ENCODE assay signal across 10 mouse cellular contexts in the genomic region with DNA sequence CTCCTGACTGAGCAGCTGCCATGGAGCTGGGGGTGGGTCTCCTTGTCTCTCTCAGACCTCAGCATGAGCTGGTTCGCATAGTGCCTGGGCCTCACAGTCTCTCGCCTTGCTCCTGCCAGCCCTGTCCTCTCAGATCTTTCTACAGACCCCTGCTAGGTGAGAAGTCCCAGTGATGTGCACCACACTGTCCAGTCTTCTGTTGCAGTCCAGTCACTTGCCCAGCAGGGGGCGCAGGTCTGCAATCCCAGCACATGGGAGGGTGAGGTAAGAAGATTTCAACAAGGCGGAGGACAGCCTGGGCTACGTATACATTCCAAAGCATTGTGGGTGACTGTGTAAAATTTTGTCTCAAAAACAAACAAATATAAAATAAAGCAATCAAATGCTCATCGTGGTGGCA. TPM values are rescaled to one million over a fixed set of nuclear protein-coding genes. Genes with fewer than 3 reads are reported as not detected.
A peak's percentile ranks its signal among the peaks of the same experiment; 100 is the strongest.
DNase-seq lines count a peak whose midpoint lies in the region; ATAC-seq and TF ChIP-seq lines count a peak whose summit lies in the region.
"Had no signal": no experiment of that assay in that cellular context is flagged by ENCODE, and none has a peak within 500 bp of the region (broad histone marks: within the 10 kb centered on the region; RNA-seq: fewer than 3 reads in every experiment).

No protein-coding gene starts in this region.

- 46% methylated on average over 6 of the region's 6 CpGs for WGBS in heart, embryonic 10.5 days
- WGBS in limb, embryonic 11.5 days: 53% methylated on average over 5 of the region's 6 CpGs

- H3K36me3 ChIP-seq in heart, embryonic 10.5 days: no peaks in the 10 kb centered on the region
- H3K36me3 ChIP-seq in C2C12 (ENCODE audit: control insufficient read depth, insufficient read depth): no peaks in the 10 kb centered on the region
- H3K36me3 ChIP-seq in limb, embryonic 11.5 days (ENCODE audit: control insufficient read depth, insufficient read depth, low read length): no peaks in the 10 kb centered on the region
- H3K36me3 ChIP-seq: embryonic facial prominence, embryonic 13.5 days had no signal

- peak; percentile 67 for TF ChIP-seq CTCF in C2C12 (IDR thresholded peaks at IDR 0.05; ENCODE audit: control insufficient read depth, insufficient read depth, insufficient read length)

- no peak overlapping the region for H3K4me2 ChIP-seq in limb, embryonic 11.5 days (ENCODE audit: low read depth, severe bottlenecking)
- H3K4me2 ChIP-seq: embryonic facial prominence, embryonic 13.5 days had no signal

- H3K79me2 ChIP-seq in C2C12 (ENCODE audit: control insufficient read depth, insufficient read depth): no peaks in the 10 kb centered on the region

- no peaks in the 10 kb centered on the region for H3K9me3 ChIP-seq in heart, embryonic 10.5 days
- H3K9me3 ChIP-seq in limb, embryonic 11.5 days (ENCODE audit: control insufficient read depth, low read length): no peaks in the 10 kb centered on the region
- H3K9me3 ChIP-seq: embryonic facial prominence, embryonic 13.5 days had no signal

- no peak overlapping the region for H3K4me3 ChIP-seq in heart, embryonic 10.5 days
- no peak overlapping the region for H3K4me3 ChIP-seq in C2C12 (ENCODE audit: insufficient read depth, poor library complexity, severe bottlenecking)
- no peak overlapping the region for H3K4me3 ChIP-seq in limb, embryonic 11.5 days (ENCODE audit: low read depth, low read length)
- H3K4me3 ChIP-seq: embryonic facial prominence, embryonic 13.5 days had no signal

- H3ac ChIP-seq in C2C12 (ENCODE audit: control insufficient read depth, insufficient read length, low read depth): no peak overlapping the region

- H3K79me3 ChIP-seq in C2C12 (ENCODE audit: low read depth): no peaks in the 10 kb centered on the region

- no peak overlapping the region for H3K9ac ChIP-seq in limb, embryonic 11.5 days (ENCODE audit: low read length)
- H3K9ac ChIP-seq: embryonic facial prominence, embryonic 13.5 days had no signal

- no peak overlapping the region for H3K27ac ChIP-seq in heart, embryonic 10.5 days
- H3K27ac ChIP-seq in limb, embryonic 11.5 days (replicated peaks; ENCODE audit: low read depth, low read length): no peak overlapping the region
- H3K27ac ChIP-seq: embryonic facial prominence, embryonic 13.5 days had no signal

- peak; percentile 67 for ATAC-seq in erythroblast, adult 5-6 weeks (replicated peaks; ENCODE audit: low FRiP score, poor library complexity, severe bottlenecking)
- no peak for ATAC-seq in limb, embryonic 11.5 days (ENCODE audit: insufficient number of reproducible peaks, low FRiP score, low TSS enrichment, low read depth)

- peak; percentile 26 for DNase-seq in heart, adult 8-10 months (ENCODE audit: low spot score)
- DNase-seq in heart, embryonic 10.5 days (ENCODE audit: low spot score): no peak
- DNase-seq in adrenal gland, postnatal 14 days: peak; percentile 78
- peak; percentile 61 for DNase-seq in limb, embryonic 11.5 days (ENCODE audit: low spot score)
- peak; percentile 78 to 84 for DNase-seq in natural killer cell, adult 2 months (ENCODE audit: low spot score in 2 of 2)
- peak; percentile 85 for DNase-seq in thymus, postnatal 14 days

- peaks cover 25% of the 10 kb centered on the region; the same call in 1 of the 2 replicates for H3K27me3 ChIP-seq in heart, embryonic 10.5 days (ENCODE audit: insufficient read depth, poor library complexity, severe bottlenecking)
- H3K27me3 ChIP-seq in C2C12 (ENCODE audit: control insufficient read depth, insufficient read depth, insufficient read length): peaks cover 8% of the 10 kb centered on the region
- no peaks in the 10 kb centered on the region for H3K27me3 ChIP-seq in limb, embryonic 11.5 days (ENCODE audit: control insufficient read depth, insufficient read depth, low read length)
- H3K27me3 ChIP-seq: embryonic facial prominence, embryonic 13.5 days had no signal

- peaks cover 10% of the 10 kb centered on the region for H3K4me1 ChIP-seq in heart, embryonic 10.5 days
- H3K4me1 ChIP-seq in limb, embryonic 11.5 days (ENCODE audit: control insufficient read depth, insufficient read depth, low read length): 0 out of 2 replicates have a peak, but pooled peaks cover 3% of the 10 kb centered on the region

TF ChIP-seq in C2C12, 6 proteins besides CTCF, POLR2A, EP300 and RAD21:
- no peak for TF ChIP-seq MAX (IDR thresholded peaks at IDR 0.05)
- no peak for TF ChIP-seq MYOG (IDR thresholded peaks at IDR 0.05; ENCODE audit: control insufficient read depth, extremely low read depth, insufficient read length)
- TF ChIP-seq FOSL1 (IDR thresholded peaks at IDR 0.05; ENCODE audit: insufficient read depth, low read length, poor library complexity, severe bottlenecking): no peak
- TF ChIP-seq MYOD1 (IDR thresholded peaks at IDR 0.05; ENCODE audit: control insufficient read depth, insufficient read length, low read depth): no peak
- no peak for TF ChIP-seq USF1 (IDR thresholded peaks at IDR 0.05; ENCODE audit: low read depth)
- TF ChIP-seq CEBPB (IDR thresholded peaks at IDR 0.05; ENCODE audit: low read depth): no peak

RNA-seq across cellular contexts. Expression of a gene that starts 10.6 kb away (rescaled TPM):
- not detected for total RNA-seq in heart, adult 8-10 months (2022)
- polyA plus RNA-seq in heart, embryonic 10.5 days (2016; fragmentation: Nextera tagmentation; extraction: Ambion mirVana): 7.2 and 14.5 TPM in 2 replicates
- polyA plus RNA-seq in C2C12 (2012; fragmentation: generic; extraction: Trizol): not detected
- total RNA-seq in adrenal gland, postnatal 14 days (2021): 1.8 and 11.4 TPM in 2 replicates
- 1.7 TPM in 1 of 2 replicates, not detected in the other for total RNA-seq in erythroblast, adult 5-6 weeks (2015; ENCODE audit: low replicate concordance)
- 0.34 TPM in 1 of 2 replicates, not detected in the other for total RNA-seq in erythroblast, adult 5-6 weeks (2017; ENCODE audit: low replicate concordance)
- 1.3 and 1.6 TPM in 2 replicates for polyA plus RNA-seq in limb, embryonic 11.5 days (2014; fragmentation: Nextera tagmentation; extraction: Ambion mirVana)

RNA-seq across cellular contexts. Expression of a gene that starts 20.3 kb away (rescaled TPM):
- 1 to 10 TPM; 1.2 to 2.9 (median 1.3) TPM for total RNA-seq in heart, adult 8-10 months (2022)
- 0.73 and 1.0 TPM in 2 replicates for polyA plus RNA-seq in heart, embryonic 10.5 days (2016; fragmentation: Nextera tagmentation; extraction: Ambion mirVana)
- 34.0 TPM for polyA plus RNA-seq in C2C12 (2012; fragmentation: generic; extraction: Trizol)
- total RNA-seq in adrenal gland, postnatal 14 days (2021): 1.3 and 5.7 TPM in 2 replicates
- total RNA-seq in erythroblast, adult 5-6 weeks (2015; ENCODE audit: low replicate concordance): 19.8 and 26.8 TPM in 2 replicates
- total RNA-seq in erythroblast, adult 5-6 weeks (2017; ENCODE audit: low replicate concordance): 17.1 and 19.9 TPM in 2 replicates
- polyA plus RNA-seq in limb, embryonic 11.5 days (2014; fragmentation: Nextera tagmentation; extraction: Ambion mirVana): 1.7 TPM in 2 replicates

RNA-seq across cellular contexts. Expression of a gene that starts 24.3 kb away (rescaled TPM):
- total RNA-seq in heart, adult 8-10 months (2022): not detected
- polyA plus RNA-seq in heart, embryonic 10.5 days (2016; fragmentation: Nextera tagmentation; extraction: Ambion mirVana): not detected in 2 replicates
- polyA plus RNA-seq in C2C12 (2012; fragmentation: generic; extraction: Trizol): not detected
- total RNA-seq in adrenal gland, postnatal 14 days (2021): not detected in 2 replicates
- not detected in 2 replicates for total RNA-seq in erythroblast, adult 5-6 weeks (2015; ENCODE audit: low replicate concordance)
- total RNA-seq in erythroblast, adult 5-6 weeks (2017; ENCODE audit: low replicate concordance): 3.2 and 5.0 TPM in 2 replicates
- polyA plus RNA-seq in limb, embryonic 11.5 days (2014; fragmentation: Nextera tagmentation; extraction: Ambion mirVana): not detected in 2 replicates
- total RNA-seq: left cerebral cortex, postnatal 25 days had no signal
- polyA plus RNA-seq: embryonic facial prominence, embryonic 13.5 days had no signal

RNA-seq across cellular contexts. Expression of a gene that starts 26.2 kb away (rescaled TPM):
- under 1 TPM; 0.38 to 0.57 (median 0.46) TPM for total RNA-seq in heart, adult 8-10 months (2022)
- polyA plus RNA-seq in heart, embryonic 10.5 days (2016; fragmentation: Nextera tagmentation; extraction: Ambion mirVana): 0.06 and 0.50 TPM in 2 replicates
- 23.1 TPM for polyA plus RNA-seq in C2C12 (2012; fragmentation: generic; extraction: Trizol)
- total RNA-seq in adrenal gland, postnatal 14 days (2021): 1.4 and 7.9 TPM in 2 replicates
- total RNA-seq in erythroblast, adult 5-6 weeks (2015; ENCODE audit: low replicate concordance): 15.8 and 24.9 TPM in 2 replicates
- 58.3 and 60.0 TPM in 2 replicates for total RNA-seq in erythroblast, adult 5-6 weeks (2017; ENCODE audit: low replicate concordance)
- polyA plus RNA-seq in limb, embryonic 11.5 days (2014; fragmentation: Nextera tagmentation; extraction: Ambion mirVana): 0.05 and 0.20 TPM in 2 replicates
